Mouse (Mus musculus): ENCODE measurements around the gene Mbd3. TPM values are rescaled to one million over a fixed set of nuclear protein-coding genes. Genes with fewer than 3 reads are reported as not detected.

The Mbd3 gene
- total and polyA plus RNA-seq, 3 experiments = 48.7 to 131 (median 67.0) TPM

DNA sequence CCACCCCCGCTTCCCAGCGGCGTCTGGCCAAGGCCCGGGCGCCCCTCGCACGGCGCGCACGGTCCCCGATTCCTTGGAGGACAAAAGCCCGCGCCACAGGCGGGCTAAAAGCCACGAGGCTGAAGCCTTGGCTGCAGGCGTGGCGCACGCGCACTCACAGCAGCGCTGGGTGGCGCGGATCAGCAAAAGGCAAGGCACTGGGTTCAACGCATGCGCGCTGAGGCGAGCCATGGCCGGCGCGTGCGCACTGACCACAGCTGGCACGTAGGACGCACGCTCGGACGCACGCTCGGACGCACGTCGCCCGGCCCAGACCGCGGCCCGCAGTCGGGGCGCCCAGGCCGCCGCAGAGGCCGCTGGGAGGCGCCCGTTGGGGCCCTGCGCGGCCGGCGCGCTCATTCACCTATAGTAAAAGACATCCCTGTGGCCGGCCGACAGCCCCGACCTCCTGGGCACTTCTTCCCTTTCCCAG, 595 bp downstream of the Mbd3 start (continued):
- no peak for TF ChIP-seq MEF2A (IDR thresholded peaks at IDR 0.05; ENCODE audit: borderline replicate concordance, low read depth, low read length)
- peak; percentile 94 for TF ChIP-seq NRF1 (IDR thresholded peaks at IDR 0.05; ENCODE audit: low read depth, low read length)
- TF ChIP-seq MAZ (IDR thresholded peaks at IDR 0.05; ENCODE audit: low read depth, low read length) = no peak
- peak in 1 of 2 experiments; percentile 10; a peak in 1 of 4 replicates for TF ChIP-seq CTCF (conservative IDR thresholded peaks at IDR 0.05 in 1 of 2, IDR thresholded peaks at IDR 0.05 in 1 of 2; ENCODE audit: low read depth in 2 of 2, low read length in 2 of 2)
- peak; percentile 95 for TF ChIP-seq MAX (IDR thresholded peaks at IDR 0.05; ENCODE audit: low read length)
- TF ChIP-seq HCFC1 (IDR thresholded peaks at IDR 0.05; ENCODE audit: low read depth, low read length) = peak; percentile 51
- peak; percentile 83 for TF ChIP-seq NELFE (IDR thresholded peaks at IDR 0.05; ENCODE audit: low read depth, low read length)
- TF ChIP-seq ZNF384 (IDR thresholded peaks at IDR 0.05; ENCODE audit: low read depth, low read length) = no peak
- TF ChIP-seq SIN3A (IDR thresholded peaks at IDR 0.05; ENCODE audit: low read length) = peak; percentile 36
- peak; percentile 81 for TF ChIP-seq TCF12 (IDR thresholded peaks at IDR 0.05; ENCODE audit: low read depth, low read length)
- TF ChIP-seq RAD21 (IDR thresholded peaks at IDR 0.05; ENCODE audit: low read depth, low read length) = no peak
- no peak for TF ChIP-seq MAFK (IDR thresholded peaks at IDR 0.05; ENCODE audit: insufficient replicate concordance, low read length)
- peak; percentile 92 for TF ChIP-seq MYC (IDR thresholded peaks at IDR 0.05; ENCODE audit: low read depth, low read length)
- TF ChIP-seq UBTF (IDR thresholded peaks at IDR 0.05; ENCODE audit: low read depth, low read length) = 0 out of 2 replicates have a peak, but pooled peaks have one; percentile 45
- peak; percentile 93 for TF ChIP-seq BHLHE40 (IDR thresholded peaks at IDR 0.05; ENCODE audit: low read depth, low read length)
- TF ChIP-seq ELF1 (IDR thresholded peaks at IDR 0.05; ENCODE audit: low read depth, low read length) = no peak; the same call in 1 of the 2 replicates
- TF ChIP-seq SMC3 (IDR thresholded peaks at IDR 0.05; ENCODE audit: low read depth, low read length) = no peak
- no peak for TF ChIP-seq KAT2A (IDR thresholded peaks at IDR 0.05; ENCODE audit: insufficient replicate concordance, low read length)
- TF ChIP-seq ZC3H11A (IDR thresholded peaks at IDR 0.05; ENCODE audit: low read depth, low read length) = no peak
- TF ChIP-seq CHD1 (IDR thresholded peaks at IDR 0.05; ENCODE audit: low read depth, low read length) = no peak
- TF ChIP-seq PAX5 (IDR thresholded peaks at IDR 0.05; ENCODE audit: low read length) = no peak

DNA sequence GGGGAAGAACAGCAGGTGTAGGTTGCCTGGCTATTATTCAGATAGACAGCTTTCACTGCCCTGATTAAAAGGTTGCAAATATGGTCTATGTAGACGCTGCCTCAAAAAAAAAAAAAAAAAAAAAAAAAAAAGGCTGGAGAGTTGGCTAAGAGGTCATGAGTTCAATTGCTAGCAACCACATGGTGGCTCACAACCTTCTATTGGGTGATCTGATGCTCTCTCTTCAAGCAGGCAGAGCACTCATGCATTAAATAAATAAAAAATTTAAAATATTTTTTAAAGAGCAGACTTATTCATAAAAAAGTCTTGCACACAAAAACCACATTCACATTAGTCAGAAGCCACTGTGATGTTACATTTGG, 1.2 kb downstream of the Mbd3 start:
- H3K9ac ChIP-seq (ENCODE audit: insufficient read depth, low read depth) = peak overlapping the region; percentile 96
- H3K9me3 ChIP-seq (replicated peaks; ENCODE audit: low read length) = peaks cover 1% of the 10 kb centered on the region
- in situ Hi-C loops (cut with MboI; ENCODE audit: low pct_ligation_motif_present, low pct_unique_long_range_greater_than_20kb, low sequenced_read_pairs) (no loop called here), dilution Hi-C loops (cut with MboI; ENCODE audit: extremely low pct_ligation_motif_present, extremely low pct_unique_long_range_greater_than_20kb, low sequenced_read_pairs) (no loop called here)
- H3K4me2 ChIP-seq (ENCODE audit: insufficient read depth, low read depth, poor library complexity, severe bottlenecking) = peak overlapping the region; percentile 68
- H3K4me1 ChIP-seq (ENCODE audit: control insufficient read depth in 1 of 2, insufficient read depth in 2 of 2) = peaks cover 18 to 53% of the 10 kb centered on the region in 2 experiments
- peaks cover 44 to 56% of the 10 kb centered on the region in 2 experiments for H3K36me3 ChIP-seq (replicated peaks in 1 of 2; ENCODE audit: control insufficient read depth in 1 of 2, insufficient read depth in 1 of 2, low read length in 1 of 2)
- peak overlapping the region; percentile 61 to 78 (median 63) for H3K4me3 ChIP-seq (replicated peaks in 1 of 3; ENCODE audit: low read depth in 2 of 3, low read length in 2 of 3, poor library complexity in 1 of 3)
- TF ChIP-seq USF1 (IDR thresholded peaks at IDR 0.05; ENCODE audit: low read depth, low read length) = no peak
- no peak for TF ChIP-seq RCOR1 (conservative IDR thresholded peaks at IDR 0.05; ENCODE audit: low read depth, low read length)
- TF ChIP-seq ZNF384 (IDR thresholded peaks at IDR 0.05; ENCODE audit: low read depth, low read length) = peak; percentile 87
- no peak for TF ChIP-seq MXI1 (IDR thresholded peaks at IDR 0.05; ENCODE audit: low read depth, low read length)
- no peak for TF ChIP-seq ELF1 (IDR thresholded peaks at IDR 0.05; ENCODE audit: low read depth, low read length)
- H3K27ac ChIP-seq (ENCODE audit: insufficient read depth, low read depth) = peak overlapping the region; percentile 98
- H3K27me3 ChIP-seq (replicated peaks) = no peaks in the 10 kb centered on the region
- H3K79me2 ChIP-seq (replicated peaks; ENCODE audit: control insufficient read depth, extremely low read depth, insufficient read depth, poor library complexity, severe bottlenecking) = peaks cover 18% of the 10 kb centered on the region
- no peak for DNase-seq (ENCODE audit: extremely low read depth)
